Mouse (Mus musculus): Measurements from ENCODE around the gene 6820408C15Rik.

Gene 6820408C15Rik

DNA sequence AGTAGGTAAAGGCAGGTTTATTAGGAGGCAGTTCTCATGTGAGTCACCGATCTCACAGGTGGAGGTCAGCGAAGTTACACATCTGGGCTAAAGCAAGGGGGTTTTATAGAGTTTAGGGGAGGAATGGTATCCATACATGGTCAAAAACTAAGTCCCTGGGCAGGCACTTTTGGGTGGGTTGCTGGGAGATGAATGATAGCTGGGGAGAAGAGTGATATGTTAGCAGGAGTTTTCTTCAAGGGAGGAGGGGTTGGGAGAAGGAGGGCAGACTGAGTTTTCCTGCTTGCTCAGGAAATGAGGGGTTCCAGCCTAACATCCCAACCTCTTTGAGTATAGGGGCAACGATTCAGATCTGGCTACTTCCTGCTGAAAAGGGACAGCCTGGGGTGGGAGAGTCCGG lies at the start of gene 6820408C15Rik:
Gene 6820408C15Rik (plus strand): TSS at position 301 of the 400 bp plus-strand sequence.
- DNase-seq (ENCODE audit: extremely low read depth, insufficient read length, low spot score): no peak

DNA sequence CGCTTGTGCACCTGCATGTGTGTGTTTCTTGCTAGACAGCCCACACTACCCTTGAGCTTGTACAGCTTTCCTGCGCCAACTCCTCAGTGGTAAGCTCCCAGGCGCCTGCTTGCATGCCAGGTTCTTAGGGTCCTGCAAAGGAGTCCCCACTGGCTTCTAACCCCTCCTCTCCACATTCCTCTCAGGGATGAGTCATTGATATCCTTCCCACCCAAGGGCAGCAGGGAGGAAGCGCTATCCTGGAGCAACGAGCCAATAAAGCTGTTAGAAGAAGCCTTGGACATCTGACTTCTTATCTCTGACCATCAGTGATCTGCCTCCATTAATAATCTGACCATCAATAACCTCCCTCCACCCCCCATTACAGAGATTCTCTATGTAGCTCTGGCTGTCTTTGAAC lies 47.5 kb upstream of the 6820408C15Rik start:
- DNase-seq (ENCODE audit: extremely low read depth, insufficient read length, low spot score): no peak

DNA sequence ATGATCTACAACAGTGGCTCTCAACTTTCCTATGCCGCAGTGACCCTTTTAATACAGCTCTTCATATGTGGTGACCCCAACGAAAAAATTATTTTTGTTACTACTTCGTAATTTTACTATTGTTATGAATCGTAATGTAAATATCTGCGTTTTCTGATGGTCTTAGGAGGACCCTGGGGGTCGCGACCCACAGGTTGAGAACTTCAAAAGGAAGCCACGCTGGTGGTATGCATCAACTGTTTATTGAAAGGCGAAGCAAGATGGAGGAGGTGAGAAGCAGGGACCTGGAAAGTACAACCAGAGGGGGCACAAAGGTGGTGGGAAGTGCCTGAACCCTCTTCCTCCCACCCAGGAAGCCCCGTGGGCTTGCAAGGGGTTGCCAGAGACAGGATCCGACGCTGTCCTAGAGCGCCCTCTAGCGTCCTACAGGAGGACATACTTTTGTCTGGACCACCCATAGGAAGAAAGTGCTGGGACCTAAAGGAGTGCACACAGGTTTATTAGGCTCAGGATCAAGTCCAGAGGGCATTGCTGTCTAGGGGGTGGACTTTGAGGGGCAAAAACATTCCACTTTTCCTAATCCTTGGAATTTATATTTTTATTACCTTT lies 46.8 kb upstream of the 6820408C15Rik start:
- DNase-seq (ENCODE audit: extremely low read depth, insufficient read length, low spot score): peak; percentile 41

DNA sequence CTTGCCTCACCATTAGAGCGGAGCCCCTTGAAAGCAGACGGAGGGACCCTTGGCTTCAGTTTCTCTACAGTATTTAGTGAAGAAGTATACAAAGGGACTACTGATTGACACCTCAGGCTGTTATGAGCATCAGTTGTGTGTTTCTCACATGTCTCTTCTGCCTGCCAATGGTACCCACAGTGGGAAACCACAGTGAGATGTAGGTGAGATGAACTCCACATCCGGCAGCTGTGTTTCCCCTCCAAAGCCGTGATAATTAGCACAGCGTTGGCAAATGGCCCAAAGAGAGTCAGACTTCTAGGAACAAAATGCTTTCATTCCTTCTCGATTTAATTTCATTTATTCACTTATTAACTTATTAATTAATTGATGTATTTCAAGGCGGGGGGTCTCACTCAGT lies 43.3 kb upstream of the 6820408C15Rik start:
- no peak for DNase-seq (ENCODE audit: extremely low read depth, insufficient read length, low spot score)

DNA sequence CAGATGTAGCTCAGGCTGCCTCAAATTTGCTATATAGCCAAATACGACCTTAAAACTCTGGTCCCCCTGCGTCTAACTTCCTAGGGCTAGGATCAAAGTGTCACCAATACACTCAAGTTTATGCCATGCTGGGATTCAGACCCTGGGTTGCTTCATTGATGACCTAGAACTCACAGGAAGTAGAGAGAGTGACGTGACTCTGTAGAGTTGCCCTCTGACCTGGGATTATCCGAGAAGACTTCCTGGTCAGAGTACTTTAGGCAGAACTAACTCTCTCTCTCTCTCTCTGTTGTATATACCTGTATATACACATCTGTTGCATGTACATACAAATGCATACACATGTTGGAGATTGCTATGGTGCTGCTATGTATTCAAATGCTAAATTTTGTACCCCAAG lies 42.7 kb upstream of the 6820408C15Rik start:
- DNase-seq (ENCODE audit: extremely low read depth, insufficient read length, low spot score): no peak

DNA sequence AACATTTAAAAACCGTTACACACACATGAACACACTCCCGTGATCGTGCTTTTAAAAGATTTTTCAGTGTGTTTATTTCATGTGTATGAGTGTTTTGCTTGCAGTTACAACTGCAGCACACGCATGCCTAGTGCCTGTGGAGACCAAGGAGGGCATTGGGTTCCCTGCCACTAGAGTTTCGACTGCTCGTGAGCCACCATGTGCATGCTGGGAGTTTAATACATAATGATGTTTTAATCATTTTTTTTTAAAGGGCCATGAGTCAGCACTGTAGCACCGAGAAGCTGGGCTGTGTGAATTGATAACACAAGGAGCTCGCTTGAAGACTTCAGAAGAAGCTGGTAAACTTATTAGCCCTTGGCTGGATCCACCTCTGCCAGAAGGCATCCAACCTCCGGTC lies 41.8 kb upstream of the 6820408C15Rik start:
- DNase-seq (ENCODE audit: extremely low read depth, insufficient read length, low spot score): no peak

DNA sequence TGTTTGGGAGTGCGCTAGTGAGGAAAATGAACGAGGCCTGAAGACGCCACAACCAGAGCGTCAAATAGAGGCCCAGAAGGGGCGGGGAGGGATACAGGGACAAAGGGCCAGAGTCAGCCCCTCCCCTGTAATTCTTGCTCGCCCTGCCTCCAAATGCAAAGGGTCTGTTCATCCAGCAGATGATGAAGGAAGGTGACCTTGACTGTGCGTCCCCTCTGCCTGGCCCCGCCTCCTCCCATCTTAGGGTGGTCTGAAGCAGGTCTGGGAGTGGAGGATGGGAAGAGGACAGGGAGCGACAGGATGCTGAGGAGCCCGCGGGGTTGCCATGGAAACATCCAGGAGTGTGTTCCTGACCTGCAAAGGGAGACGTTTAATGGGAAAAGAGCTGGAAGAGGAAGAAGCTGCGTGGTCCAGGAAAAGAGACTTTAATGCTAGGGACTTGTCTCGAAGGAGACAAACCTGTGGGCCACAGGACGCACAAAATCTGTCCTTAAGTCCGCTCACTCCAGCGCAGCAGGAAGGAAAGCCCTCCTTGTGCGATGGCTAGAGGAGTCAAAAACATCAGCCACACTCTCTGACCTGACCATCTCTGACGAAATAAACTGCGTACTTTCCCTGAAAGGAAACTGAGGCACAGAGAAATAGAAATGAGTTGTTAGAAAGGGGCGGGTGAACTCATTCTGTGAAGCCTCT lies 39.6 kb upstream of the 6820408C15Rik start:
- no peak for DNase-seq (ENCODE audit: extremely low read depth, insufficient read length, low spot score)

DNA sequence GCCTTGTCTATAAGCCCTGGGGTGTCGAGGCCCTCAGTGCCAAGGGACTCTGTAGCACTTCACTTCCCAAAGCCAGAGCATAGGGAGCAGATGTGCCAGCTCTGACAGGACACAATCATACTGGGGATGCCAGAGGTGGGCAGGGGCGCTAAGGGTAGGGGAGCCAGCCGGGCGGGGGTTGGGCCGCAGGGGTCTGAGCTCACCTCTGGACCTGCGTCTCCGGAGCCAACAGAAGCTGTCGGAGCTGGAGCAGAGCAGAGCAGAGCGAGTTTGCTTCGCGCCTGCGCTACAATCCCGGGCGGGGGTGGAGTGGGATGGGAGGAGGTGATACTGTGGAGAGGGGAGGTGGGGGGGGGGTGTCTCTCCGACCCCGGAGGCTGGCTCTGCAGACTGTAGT lies 39.0 kb upstream of the 6820408C15Rik start, which contains the start of gene Nrsn2:
Gene Nrsn2 (minus strand): TSS at position 294 of the 397 bp plus-strand sequence.
- no peak for DNase-seq (ENCODE audit: extremely low read depth, insufficient read length, low spot score)

DNA sequence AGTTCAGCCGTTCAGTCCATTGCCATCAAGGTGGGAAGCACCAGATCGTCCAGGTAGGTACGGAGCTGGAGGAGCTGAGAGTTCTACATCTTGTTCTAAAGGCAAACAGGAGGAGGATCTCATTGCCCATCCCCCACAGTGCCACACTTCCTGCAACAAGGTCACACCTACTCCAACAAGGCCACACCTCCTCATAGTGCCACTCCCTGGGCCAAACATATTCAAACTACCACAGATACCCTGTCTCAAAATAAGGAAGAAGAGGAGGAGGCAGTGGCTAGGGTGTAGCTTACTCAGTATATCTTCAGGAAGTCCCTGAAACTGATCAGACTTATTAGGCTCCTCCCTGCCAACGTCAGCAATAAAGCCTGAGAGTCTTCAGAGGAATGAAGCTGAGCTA lies 31.2 kb upstream of the 6820408C15Rik start:
- DNase-seq (ENCODE audit: extremely low read depth, insufficient read length, low spot score): no peak

DNA sequence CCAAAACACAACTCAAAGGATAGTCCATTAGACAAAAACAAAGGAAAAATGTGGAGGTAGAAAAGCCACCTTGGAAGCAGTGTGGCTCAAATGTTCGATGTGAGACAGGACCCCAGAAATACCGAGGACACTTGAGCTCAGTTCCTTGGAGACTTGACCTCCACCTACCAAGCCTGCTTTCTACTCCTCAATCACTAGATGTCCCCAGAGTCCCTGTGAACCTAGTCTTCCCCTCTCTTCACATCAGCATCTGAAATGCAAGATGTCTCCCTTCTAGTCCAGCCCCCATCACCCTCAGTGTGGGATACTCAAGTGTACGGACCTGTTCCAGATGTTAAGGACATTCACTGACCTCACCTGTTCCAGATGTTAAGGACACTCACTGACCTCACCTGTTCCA lies 22.6 kb upstream of the 6820408C15Rik start:
- no peak for DNase-seq (ENCODE audit: extremely low read depth, insufficient read length, low spot score)

DNA sequence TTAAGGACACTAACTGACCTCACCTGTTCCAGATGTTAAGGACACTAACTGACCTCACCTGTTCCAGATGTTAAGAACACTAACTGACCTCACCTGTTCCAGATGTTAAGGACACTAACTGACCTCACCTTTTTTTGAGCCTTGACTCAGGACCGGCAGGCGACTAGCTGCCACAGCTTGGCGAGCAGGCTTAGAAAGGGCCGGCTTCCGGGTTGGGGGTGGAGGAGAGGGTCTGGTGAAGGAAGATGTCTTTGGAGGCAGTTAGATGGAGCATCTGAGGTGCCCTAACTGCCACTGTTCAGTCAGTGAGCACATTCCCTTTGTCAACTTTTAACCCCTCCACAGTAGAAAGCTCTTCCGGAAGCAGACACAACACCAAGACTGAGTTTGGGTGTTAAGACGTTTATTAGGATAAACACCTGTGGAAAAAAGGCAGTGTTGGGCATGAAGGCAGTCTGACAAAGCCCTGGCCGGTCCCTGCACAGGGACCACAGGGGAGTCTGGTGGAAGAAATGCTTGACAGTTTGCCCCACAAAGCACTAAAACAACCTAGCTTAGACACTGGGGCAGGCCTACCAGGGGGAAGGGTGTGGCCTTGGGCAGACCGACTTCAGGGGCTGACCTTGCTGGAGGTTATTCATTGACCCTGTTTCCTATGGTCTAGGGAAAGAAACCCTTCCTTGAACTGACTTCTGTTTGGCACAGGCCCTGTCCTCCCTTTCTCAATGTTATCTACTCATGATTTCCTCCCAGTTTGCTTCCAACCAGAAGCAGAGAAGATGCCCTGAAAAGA lies 22.0 kb upstream of the 6820408C15Rik start:
- no peak for DNase-seq (ENCODE audit: extremely low read depth, insufficient read length, low spot score)

DNA sequence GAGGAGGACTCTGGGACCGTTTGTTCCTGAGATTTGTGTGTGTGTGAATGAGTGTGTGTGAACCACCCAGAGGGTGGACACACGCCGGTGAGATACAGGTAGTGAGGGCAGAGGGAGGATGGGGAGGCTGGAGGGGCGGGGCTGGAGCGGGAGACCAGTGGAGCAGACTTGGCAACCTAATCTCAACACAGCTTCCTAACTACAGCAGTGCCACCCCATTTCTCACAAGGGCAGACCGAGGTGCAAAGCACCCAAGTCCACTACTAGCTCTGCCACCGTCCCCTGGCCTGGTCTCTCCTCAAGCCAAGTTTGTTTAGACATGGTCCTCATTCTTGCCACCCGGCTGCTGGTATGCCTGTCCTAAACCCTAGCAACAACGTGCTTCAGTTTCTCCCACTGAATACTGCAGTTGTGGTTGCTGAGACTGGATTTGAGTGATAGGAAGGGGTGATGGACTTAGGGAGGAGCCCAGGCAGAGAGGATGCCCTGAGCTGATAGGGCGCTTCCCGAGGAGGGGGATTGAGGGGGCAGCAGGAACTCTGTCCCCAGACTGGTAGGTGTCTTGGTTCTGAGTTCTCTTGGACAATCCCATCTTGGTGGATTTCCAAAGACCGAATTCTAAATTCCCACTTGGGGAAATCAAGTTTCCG lies 20.0 kb upstream of the 6820408C15Rik start:
- no peak for DNase-seq (ENCODE audit: extremely low read depth, insufficient read length, low spot score)

DNA sequence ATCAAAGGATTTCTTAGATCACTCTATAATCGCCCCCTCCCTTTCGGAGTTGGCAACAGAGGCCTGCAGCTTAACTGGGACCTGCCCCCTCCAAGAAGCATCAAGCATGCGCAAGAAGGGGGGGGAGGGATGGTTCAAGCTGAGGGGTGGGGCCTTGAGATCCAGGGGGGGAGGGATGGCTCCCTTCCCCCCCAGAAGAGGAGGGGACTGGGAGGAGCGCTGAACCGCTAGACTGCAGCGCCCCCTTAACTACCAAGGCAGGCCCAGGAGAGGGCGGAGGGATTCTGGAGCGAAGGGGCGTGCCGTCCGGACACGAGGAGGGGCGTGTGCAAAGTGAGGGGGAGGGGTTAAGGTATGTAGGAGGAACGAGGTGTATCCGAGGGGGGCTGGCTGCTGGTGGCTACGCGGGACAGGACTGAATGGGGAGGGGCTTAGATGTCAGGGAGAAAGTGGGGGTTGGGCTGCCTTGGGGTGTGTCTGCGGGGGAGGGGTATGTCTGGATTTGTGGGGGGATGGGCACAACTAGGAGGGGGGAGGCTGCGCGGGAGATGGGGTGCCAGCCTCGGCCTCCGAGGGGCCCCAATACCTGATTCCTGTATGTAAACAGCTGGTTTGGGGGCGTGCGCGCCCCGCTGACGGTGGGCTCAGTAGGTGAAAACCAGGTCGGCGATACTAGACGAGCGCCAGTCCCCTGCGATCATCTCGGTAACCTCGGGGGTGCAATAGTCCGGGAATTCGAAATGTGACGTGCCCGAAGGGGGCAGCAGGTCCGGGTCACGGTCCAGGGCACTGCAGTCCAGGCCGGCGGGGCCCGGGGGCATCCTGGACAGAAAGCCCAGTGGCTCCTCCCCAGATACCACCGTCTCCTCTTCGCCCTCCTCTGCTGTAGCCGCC lies 19.0 kb upstream of the 6820408C15Rik start:
- DNase-seq (ENCODE audit: extremely low read depth, insufficient read length, low spot score): peak; percentile 90

DNA sequence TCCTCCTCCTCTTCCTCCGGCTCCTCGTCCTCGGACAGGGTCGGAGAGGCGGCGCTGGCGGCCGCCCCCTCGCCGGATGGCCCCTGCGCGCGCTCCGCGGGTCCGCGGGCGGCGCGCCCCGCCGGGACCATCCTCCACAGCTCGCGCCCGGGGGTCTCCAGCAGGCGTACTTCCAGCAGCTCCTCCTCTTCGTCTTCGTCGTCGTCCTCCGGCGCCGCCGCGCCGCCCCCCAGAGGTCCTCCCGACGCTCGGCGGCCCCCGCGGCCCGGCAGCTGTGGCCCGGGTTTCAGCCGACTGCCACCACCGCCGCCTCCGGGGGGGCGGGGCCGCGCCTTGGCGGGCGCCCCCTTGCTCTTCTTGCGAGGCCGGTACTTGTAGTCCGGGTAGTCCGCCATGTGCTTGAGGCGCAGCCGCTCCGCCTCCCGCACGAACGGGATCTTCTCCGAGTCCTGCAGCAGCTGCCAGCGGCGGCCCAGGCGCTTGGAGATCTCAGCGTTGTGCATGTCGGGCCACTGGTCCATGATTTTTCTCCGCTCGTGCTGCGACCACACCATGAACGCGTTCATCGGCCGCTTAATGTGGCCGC lies 18.3 kb upstream of the 6820408C15Rik start:
- DNase-seq (ENCODE audit: extremely low read depth, insufficient read length, low spot score): peak; percentile 91

DNA sequence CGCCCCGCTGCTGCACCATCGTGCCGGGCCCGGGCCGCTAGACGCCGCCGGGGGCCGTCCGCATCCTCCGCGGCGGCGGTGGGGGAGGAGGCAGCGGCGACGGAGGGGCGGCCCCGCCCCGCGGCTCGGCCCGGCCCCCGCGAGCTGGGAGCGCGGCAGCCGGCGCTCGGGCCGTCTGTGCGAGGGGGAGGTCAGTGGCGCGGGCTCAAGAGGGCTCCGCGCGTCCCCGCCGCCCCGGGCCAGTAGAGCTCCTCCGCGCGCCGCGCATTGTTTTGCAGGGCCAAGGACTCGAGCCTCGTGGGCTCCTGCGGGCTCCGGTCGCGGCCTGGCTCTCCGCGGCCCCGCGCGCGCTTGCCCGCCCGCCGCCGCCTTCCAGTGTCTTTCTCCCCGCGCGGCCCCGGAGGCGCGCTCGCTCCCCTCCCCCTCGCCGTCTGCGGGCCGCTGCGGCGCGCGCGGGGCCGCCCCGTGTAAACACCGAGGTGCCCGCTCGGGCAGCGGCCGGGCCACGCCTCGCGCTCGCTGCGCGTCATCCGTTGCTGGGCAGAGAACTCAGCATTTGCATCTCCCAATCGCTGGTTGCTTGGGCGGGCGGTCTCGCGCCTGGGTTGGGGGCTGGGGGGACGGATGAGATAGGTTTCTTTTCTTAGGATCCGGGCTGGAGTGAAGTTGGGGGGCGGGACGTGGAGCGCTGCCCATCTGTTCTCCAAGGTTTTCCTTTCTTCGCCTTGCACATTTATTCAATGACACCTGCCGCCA lies 17.5 kb upstream of the 6820408C15Rik start, which contains the start of gene Sox12:
Gene Sox12 (minus strand): TSS at position 384 of the 756 bp plus-strand sequence.
- peak; percentile 94 for DNase-seq (ENCODE audit: extremely low read depth, insufficient read length, low spot score)

DNA sequence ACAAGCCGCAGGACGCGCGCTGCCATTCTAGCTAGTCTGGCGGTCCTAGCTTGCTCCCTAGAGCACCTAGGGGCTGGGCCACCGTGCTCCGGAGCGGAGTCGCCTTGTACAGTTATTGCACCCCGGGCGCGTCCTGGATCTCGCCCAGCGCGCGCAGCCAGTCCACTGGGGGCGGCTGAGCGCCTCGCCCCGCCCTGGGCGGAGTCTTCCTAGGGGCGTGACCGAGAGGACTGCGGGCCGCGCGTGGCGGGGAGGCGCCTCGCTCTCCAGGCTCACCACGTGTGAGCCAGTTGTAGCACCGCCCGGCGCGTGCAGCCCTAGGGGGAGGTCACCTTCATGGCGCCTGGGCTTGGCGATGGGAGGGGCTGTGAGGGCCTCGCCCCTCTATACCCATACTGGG lies 16.7 kb upstream of the 6820408C15Rik start:
- peak; percentile 95 for DNase-seq (ENCODE audit: extremely low read depth, insufficient read length, low spot score)

DNA sequence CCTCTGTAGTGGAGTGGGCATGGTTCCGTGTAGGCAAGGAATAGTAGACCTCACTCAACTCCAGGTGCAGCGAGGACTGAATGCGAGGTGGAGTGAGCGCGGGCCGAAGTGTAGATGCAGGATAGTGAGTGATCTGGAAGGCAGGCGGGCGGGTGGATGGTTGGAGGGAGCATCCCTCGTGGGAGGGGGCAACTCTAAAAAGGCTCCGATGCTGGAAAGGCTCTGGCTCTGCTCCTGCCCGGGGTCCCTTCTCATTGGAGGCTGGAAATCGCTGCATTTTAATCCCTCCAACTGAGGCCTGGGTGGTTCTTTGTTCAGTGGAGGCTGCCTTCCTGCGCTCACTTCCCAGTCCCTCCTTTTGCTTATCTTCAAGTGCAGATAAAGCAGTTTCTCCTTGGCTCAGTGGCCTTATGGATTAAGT lies 16.3 kb upstream of the 6820408C15Rik start:
- no peak for DNase-seq (ENCODE audit: extremely low read depth, insufficient read length, low spot score)

DNA sequence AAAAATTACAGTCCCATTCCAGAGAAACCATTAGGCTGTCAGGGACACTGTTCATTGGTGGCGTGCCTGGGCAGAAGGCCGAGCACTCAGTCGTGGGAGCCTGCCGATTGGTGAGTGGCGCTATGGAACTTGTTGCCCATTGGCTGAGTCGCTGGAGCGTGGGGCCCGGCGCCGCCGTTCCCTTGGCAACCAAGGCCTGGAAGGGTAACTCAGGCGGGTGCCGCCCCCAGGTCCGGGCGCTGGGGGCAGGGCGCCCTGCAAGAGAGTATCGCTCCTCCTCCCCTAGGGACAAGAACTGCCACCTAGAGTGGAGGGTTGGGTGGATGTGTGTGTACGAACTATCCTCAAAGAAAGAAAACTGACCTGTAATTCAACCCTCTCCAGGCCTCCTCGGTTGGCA lies 9.3 kb upstream of the 6820408C15Rik start:
- peak; percentile 91 for DNase-seq (ENCODE audit: extremely low read depth, insufficient read length, low spot score)

DNA sequence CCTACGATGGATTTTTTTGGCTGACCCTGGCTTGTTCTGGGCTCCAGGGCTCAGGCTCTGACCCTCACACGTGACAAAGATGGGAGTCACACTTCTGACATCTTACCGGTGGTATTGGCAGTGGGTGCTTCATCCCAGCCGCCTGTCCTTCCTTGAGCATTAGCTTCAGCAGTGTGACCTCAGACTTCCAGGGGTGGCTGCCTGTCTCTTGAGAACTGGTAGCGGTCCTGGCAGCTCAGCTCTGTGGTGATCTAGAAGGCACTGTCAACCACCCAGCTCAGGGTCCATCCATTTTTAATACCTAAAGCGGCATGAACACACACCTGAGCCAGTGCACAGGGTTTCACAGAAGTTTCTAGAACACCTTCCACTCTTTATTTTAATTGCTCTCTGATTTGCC lies 5.6 kb upstream of the 6820408C15Rik start:
- no peak for DNase-seq (ENCODE audit: extremely low read depth, insufficient read length, low spot score)
